Mouse (Mus musculus) Patski (cell line): ENCODE measurements around the gene Rgp1. TPM values are rescaled to one million over a fixed set of nuclear protein-coding genes. Genes with fewer than 3 reads are reported as not detected.
A peak's percentile ranks its signal among the peaks of the same experiment; 100 is the strongest.

Source experiments
- ATAC-seq: fragments of 100-300 bp; one replicate; pipeline ENCODE4 v1.8.0; 2021
- CTCF ChIA-PET: fragments of 350-600 bp; sonication (Branson Sonifier 250); formaldehyde crosslinking; loops from one replicate; lab custom pipeline; 2022; ENCODE audit warnings: inconsistent platforms; lab: Charles Lee
- POLR2A ChIA-PET: fragments of 350-600 bp; sonication (Branson Sonifier 250); formaldehyde crosslinking; loops from one replicate; lab custom pipeline; 2022; ENCODE audit warnings: antibody characterized with exemption, inconsistent platforms; lab: Charles Lee
- DNase-seq: peaks from one replicate; pipeline ENCODE4 v3.0.0-alpha.2; 2011; ENCODE audit warnings: low read depth, low spot score
- H3K27me3 ChIP-seq: fragments of 371-371 bp; one replicate; pipeline ENCODE4 v1.5.1; 2021
- CTCF ChIP-seq: fragments of 100-300 bp; IDR thresholded peaks from one replicate; pipeline ENCODE4 v1.5.1; 2021
- in situ Hi-C: fragments of 300-500 bp; cut with MboI; formaldehyde crosslinking; loops from 3 replicates; pipeline ENCODE4 v1.11.1; 2018; ENCODE audit warnings: low pct_unique_long_range_greater_than_20kb, mixed read lengths
- polyA plus RNA-seq: library from polyadenylated mRNA; unstranded; gene quantifications from one replicate; pipeline ENCODE4 v1.2.3, GENCODE M21; 2021

Rgp1 gene
- polyA plus RNA-seq, 1 experiment from 2014 or later = 25.3 TPM

DNA sequence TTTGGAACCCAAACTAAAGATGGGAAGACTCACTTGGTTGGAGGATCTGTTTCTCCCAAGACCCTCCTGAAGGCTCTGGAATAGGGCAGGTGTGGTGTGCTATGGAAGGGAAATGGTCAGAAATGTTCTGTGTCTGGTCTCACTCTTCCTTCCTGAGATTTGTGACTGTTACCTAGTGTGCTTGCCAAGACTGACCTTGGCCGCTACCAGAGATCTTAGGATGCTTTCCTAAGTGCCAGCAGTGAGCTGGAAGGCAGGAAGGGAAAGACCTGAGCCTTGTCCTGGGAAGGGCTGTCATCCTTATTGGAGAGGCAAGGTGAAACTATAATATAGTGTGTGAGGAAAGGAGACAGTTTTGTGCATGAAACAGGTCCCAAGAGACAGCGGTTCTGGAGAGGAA, 55.2 kb downstream of the Rgp1 start:
- TF ChIP-seq CTCF = no peak
- H3K27me3 ChIP-seq = no peaks in the 10 kb centered on the region
- POLR2A ChIA-PET = no interaction called here
- in situ Hi-C loops = loop anchor here (5.0 kb wide), 1 partner anchor 74 kb away; no protein-coding TSS in a partner anchor
- ATAC-seq = no peak
- DNase-seq = no peak
- CTCF ChIA-PET = no interaction called here

DNA sequence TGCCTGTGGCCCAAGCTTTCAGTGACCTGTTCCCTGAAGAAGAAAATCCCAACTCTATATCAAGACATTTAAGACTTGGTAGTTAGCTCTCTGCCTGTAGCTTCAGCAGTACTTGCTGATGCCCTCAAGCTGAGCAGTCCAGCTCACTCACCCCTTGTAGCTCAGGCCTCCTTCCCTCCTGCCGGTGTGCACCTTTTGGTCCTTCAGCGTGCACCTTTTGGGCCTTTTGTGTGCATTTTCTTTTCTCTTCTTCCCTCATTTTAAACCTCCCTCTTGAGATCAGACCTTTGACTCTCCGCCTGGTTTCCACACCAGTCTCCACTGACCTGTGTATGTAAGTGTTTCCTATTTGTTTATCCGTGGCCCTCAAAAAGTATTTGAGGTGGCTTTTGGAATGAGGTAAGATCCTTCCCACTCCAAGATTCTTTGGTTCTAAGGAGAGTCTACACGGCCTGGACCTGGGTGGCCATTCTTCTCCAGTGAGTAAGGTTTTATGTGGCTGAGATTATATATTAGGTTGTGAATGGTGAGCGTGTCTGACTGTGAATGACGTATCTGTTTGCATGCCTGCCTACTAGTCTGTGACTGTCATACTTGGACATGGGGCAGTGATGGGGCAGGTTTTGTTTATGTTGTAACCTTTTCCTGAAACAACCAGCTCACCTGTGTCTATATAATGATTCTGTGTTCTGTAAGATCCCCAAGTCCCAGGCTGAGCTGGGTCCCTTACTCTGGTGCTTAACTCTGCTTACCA, 56.3 kb downstream of the Rgp1 start:
- in situ Hi-C loops = loop anchor here (5.0 kb wide), 1 partner anchor 73 kb away; no protein-coding TSS in a partner anchor
- ATAC-seq (peak; percentile 65), DNase-seq (no peak)
- no peaks in the 10 kb centered on the region for H3K27me3 ChIP-seq
- TF ChIP-seq CTCF = no peak
- ChIA-PET POLR2A (interaction anchor here (1.5 kb wide), 1 partner anchor 21 kb away, joined by 3 read pairs; no protein-coding TSS in a partner anchor), CTCF (no interaction called here)

DNA sequence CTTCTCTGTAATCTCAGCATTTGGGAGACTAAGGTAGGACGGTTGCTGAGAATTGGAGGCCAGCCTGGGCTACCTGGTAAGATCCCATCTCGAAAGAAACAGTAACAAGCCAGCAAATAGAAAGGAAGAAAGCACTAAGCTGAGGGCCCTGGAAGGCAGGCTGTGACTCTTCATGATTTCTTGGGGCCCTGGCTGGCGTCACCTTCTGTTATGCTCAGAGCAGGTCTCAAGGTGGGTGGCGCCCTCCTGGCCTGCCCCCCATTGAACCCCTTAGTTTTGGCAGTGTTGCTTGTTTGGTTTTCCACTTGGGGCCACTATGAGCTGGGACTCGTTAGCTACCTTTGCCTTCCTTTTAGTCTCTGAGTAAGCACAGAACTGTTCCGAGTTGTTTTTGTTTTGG, 58.2 kb downstream of the Rgp1 start:
- TF ChIP-seq CTCF = no peak
- CTCF ChIA-PET = interaction anchor here (1.8 kb wide), 1 partner anchor 35 kb away, joined by 5 read pairs; no protein-coding TSS in a partner anchor
- H3K27me3 ChIP-seq = no peaks in the 10 kb centered on the region
- DNase-seq (no peak), ATAC-seq (no peak)
- POLR2A ChIA-PET = interaction anchor here (0.6 to 0.7 kb wide), 2 partner anchors 72 to 304 kb away, joined by 3 to 5 read pairs; no protein-coding TSS in a partner anchor
- in situ Hi-C loops = no loop called here

Other genes starting within 250 kb of the Rgp1 start
- 29.6 TPM for gene Rusc2, start 196.7 kb upstream of the Rgp1 start, polyA plus RNA-seq
- 0.17 TPM for gene Fam166b, start 149.6 kb upstream of the Rgp1 start, polyA plus RNA-seq
- 50.4 TPM for gene Tesk1, start 136.8 kb upstream of the Rgp1 start, polyA plus RNA-seq
- 3.3 TPM for gene Cd72, start 124.1 kb upstream of the Rgp1 start, polyA plus RNA-seq
- gene Sit1, start 95.0 kb upstream of the Rgp1 start, polyA plus RNA-seq = not detected
- 42.8 TPM for gene Ccdc107, start 85.8 kb upstream of the Rgp1 start, polyA plus RNA-seq
- 5.5 TPM for gene Arhgef39, start 79.0 kb upstream of the Rgp1 start, polyA plus RNA-seq
- gene Car9, start 71.7 kb upstream of the Rgp1 start, polyA plus RNA-seq = not detected
- 0.22 TPM for gene Tpm2, start 55.0 kb upstream of the Rgp1 start, polyA plus RNA-seq
- gene Creb3, start 16.4 kb upstream of the Rgp1 start, polyA plus RNA-seq = 74.6 TPM
- 112 TPM for gene Tln1, start 16.0 kb upstream of the Rgp1 start, polyA plus RNA-seq
- 12.5 TPM for gene Gba2, start 158 bp downstream of the Rgp1 start, polyA plus RNA-seq
- gene Msmp, start 5.8 kb downstream of the Rgp1 start, polyA plus RNA-seq = not detected
- gene Npr2, start 53.2 kb downstream of the Rgp1 start, polyA plus RNA-seq = 47.2 TPM
- 0.50 TPM for gene Spag8, start 74.9 kb downstream of the Rgp1 start, polyA plus RNA-seq
- gene Hint2, start 77.8 kb downstream of the Rgp1 start, polyA plus RNA-seq = 69.0 TPM
- gene Tmem8b, start 90.3 kb downstream of the Rgp1 start, polyA plus RNA-seq = 4.8 TPM
- 0.59 TPM for gene Fam221b, start 90.4 kb downstream of the Rgp1 start, polyA plus RNA-seq
- not detected for gene Olfr70, start 122.1 kb downstream of the Rgp1 start, polyA plus RNA-seq
- gene Olfr71, start 131.5 kb downstream of the Rgp1 start, polyA plus RNA-seq = not detected
- gene Hrct1, start 148.5 kb downstream of the Rgp1 start, polyA plus RNA-seq = 0.50 TPM
- 0.12 TPM for gene Spaar, start 151.3 kb downstream of the Rgp1 start, polyA plus RNA-seq
- not detected for gene Olfr159, start 192.3 kb downstream of the Rgp1 start, polyA plus RNA-seq
- gene Olfr156, start 245.2 kb downstream of the Rgp1 start, polyA plus RNA-seq = not detected